Mouse (Mus musculus) testis, adult 2 months (tissue): ENCODE results near the gene Abat.

Experiments used
- CTCF ChIP-seq: fragments of 200-500 bp; IDR thresholded peaks from 2 replicates; pipeline ENCODE4 v1.5.1; 2012; ENCODE audit warnings: low read depth, mild to moderate bottlenecking, inconsistent platforms, low read length, moderate library complexity; ENCODE audit not compliant: control insufficient read depth, insufficient read depth, insufficient replicate concordance
- POLR2A ChIP-seq: fragments of 200-500 bp; IDR thresholded peaks from 2 replicates; pipeline ENCODE4 v1.6.1; 2012; ENCODE audit warnings: low read depth, mild to moderate bottlenecking, inconsistent platforms, low read length, moderate library complexity; ENCODE audit not compliant: control insufficient read depth

- TF ChIP-seq POLR2A (no peak), CTCF (no peak)
Observed at GRCm38 (mm10) chr16:8554351-8554750, 41.1 kb downstream of the Abat start.
